Mouse (Mus musculus) megakaryocyte progenitor cell, adult 5-6 weeks (primary cell): ENCODE results near the gene Trim11. TPM values are rescaled to one million over a fixed set of nuclear protein-coding genes. Genes with fewer than 3 reads are reported as not detected.

Experiments
- ATAC-seq: replicated peaks from 2 replicates; pipeline ENCODE4 v1.8.0; 2016; ENCODE audit warnings: mild to moderate bottlenecking, moderate TSS enrichment, inconsistent platforms; ENCODE audit not compliant: poor library complexity
- total RNA-seq, 2 experiments: library from RNA; stranded (forward) in 1 of 2; stranded (reverse) in 1 of 2; fragments of 157-497, 149-512 nt in 1 of 2; fragments of 200-1000 nt in 1 of 2; gene quantifications; 2 replicates each; pipeline versions ENCODE4 v1.2.3 to v1.2.4; 2015 to 2017

Gene Trim11
- total RNA-seq, 2 experiments from 2014 or later = 25.0 to 25.9 TPM

DNA sequence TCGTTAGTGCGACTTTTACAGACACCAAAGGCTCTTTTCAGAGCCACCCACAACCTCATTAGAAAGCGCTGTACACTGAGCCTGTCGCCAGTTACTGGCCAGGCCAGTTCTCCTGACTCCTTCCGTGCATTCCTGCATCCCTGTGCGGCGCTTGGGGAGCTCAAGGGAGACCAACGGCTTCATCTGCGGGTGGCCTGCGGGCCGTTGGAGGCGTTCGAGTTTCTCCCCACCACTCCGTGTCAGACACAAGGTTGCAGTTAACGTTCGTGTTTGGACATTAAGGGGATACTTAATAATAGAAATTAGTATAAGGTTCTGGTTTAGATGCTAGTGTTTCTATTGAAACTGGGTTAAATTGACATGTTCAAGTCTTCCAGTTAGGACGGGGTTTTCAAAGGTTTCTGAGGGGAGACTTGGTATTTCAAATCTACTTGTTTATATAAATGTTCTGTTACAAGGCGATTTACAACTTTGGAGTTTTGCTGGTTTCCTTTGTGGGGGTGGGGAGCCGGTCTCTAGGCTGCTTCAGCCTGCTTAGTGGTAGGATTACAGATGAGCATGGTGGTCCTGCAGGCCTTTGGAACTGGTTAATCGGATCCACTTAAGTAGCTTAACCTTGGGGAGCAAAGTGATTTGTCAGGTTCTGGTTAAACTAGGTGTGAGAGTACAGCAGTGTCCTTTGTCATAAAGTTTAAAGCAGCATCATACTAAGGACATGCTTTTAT, 22.6 kb upstream of the Trim11 start:
- ATAC-seq = peak; percentile 11

DNA sequence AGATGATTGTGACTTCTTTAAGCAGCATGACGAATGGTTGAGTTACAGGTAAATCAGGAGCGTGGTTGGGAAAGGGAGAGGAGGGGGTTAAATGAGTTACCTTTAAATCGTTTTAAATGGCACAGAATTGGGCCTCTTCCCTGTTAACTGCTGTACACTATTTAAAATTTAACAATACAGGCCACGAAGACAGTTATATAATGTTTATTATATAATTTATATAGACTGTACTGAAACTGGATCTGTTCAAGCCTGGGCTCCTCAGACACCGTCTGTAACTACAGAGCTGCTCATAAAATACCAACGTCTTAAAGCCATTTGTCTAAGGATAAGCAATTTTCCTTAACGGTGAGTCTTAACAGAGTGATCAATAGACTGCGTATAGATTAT, 22.0 kb upstream of the Trim11 start:
- ATAC-seq = no peak

DNA sequence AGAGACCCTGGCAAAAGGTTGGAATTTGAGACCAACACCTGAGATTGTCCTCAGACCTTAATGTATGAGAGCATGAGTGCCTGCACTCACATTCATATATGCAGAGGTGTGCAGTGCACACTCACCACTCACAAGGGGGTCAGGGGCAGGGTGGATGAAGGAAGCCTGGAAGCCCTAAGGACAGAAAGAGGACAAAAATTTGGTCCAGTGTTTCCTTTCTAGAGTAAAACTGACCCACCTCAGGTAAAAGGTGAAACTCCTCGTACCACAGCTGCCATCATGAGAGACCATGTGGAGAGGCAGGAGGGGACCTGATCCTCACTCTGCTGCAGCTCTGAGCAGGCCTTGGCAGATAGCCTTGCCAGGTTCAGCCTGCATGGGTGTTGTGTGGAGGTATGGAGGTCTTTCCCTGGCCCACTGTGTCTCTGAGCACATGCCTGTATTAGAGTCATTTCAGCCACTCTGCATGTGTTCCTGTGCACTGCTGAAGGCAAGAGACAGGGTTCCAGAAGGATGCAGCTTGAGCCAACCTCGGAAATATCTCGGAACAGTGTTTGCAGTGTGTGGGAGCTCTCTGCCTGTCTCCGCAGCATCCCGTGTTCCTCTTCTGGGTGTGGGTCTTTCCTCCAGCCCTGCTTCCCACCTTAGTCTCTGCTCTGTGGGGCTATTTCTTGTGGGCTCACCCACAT, 20.5 kb upstream of the Trim11 start:
- no peak for ATAC-seq

DNA sequence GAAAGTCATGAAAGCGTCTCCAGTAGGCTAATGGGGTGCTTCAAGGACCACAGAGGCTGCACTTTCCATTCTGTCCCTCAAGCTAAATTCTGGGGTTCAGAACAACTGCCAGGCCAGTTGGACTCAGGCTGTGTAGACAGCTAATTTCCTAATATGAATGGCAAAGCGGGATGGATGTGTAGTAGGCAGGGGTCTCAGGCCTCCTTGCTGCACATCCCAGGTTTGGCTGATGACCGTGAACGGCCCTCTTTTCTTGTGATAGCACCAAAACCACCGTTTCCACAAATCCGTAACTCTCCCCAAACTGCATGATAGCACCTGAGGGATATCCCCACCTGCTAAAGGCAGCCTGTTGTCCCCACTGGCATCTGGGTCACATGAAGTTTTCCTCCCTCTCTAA, 19.4 kb upstream of the Trim11 start:
- no peak for ATAC-seq

DNA sequence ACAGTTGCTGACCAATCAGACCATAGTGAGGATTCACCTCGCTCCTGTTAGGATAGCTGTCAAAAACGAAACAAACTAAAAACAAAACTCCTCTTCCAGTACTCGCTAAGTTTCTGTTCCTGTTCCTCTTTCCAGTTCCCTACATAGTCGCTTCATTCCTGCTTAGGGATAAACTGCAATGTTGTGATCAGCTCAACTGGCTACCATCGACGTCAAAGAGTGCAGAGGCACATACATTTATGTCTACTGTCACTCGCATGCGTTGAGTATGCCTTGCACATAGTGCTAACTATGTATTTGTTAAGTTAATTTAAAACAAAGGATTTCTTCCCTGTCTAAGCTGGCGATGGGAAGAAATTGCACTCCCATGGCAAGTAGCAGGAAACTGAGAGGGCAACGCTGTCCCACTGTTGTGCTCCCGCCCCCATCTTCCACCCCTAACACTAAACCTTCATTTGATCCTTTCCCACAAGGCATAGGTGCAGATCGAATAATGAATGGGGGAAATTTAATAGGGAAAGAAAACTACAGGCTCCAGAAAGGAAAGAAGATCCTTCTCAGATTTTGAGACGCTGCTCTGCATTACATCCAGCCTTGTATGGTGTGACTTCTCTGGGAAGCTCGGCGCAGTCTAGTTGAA, 18.6 kb upstream of the Trim11 start:
- peak; percentile 13 for ATAC-seq

DNA sequence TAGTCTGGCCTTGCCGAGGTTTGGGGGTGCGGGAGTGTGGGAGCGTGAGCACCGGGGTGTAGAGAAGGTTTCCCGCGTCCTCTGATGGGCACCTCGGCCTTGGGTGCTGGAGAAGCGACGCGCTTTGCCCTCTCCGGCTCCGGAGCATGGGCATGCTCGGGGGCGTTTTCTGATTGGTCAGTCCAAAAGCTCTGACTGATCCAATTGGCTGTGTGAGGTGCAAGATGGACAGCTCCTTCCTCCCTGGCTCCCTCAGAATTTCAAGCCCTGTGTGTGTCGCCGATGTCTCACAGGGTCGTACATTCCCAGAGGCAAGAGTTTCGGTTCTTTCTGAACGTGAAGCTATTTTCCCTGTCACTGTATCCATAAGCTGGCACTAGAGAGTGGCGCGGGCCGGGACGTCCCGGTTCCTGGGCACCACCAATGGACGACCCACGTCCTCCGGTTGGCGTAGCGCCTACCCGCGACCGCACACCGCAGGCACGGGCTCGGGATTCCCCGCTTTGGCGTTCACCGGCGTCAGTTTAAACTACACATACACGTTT, 17.9 kb upstream of the Trim11 start:
- ATAC-seq = peak; percentile 72

DNA sequence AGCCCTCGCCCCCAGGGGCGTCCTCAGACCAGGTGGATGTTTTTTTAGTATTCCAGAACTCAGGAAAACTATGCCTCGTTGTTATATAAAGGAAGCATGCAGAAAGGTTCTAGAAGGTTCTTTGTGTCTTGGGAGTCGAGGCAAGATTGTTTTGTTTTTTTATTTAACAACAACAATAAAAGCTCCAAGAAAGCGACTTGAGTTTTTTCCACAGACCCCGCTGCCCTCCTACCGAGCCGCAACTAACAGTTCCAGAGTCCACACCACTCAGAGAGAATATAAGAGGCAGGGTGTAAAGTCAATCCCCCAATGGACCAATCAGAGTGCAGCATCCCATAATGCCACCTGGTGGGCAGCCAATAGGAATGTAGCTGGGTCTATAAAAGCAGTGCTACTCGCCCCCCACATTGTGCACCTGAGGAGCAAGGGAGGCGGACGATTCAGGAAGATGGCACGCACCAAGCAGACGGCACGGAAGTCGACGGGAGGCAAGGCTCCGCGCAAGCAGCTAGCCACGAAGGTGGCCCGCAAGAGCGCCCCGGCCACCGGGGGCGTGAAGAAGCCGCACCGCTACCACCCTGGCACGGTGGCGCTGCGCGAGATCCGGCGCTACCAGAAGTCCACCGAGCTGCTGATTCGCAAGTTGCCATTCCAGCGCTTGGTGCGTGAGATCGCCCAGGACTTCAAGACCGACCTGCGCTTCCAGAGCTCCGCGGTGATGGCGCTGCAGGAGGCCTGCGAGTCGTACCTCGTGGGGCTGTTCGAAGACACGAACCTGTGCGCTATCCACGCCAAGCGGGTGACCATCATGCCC, 16.3 kb upstream of the Trim11 start:
- no peak for ATAC-seq

DNA sequence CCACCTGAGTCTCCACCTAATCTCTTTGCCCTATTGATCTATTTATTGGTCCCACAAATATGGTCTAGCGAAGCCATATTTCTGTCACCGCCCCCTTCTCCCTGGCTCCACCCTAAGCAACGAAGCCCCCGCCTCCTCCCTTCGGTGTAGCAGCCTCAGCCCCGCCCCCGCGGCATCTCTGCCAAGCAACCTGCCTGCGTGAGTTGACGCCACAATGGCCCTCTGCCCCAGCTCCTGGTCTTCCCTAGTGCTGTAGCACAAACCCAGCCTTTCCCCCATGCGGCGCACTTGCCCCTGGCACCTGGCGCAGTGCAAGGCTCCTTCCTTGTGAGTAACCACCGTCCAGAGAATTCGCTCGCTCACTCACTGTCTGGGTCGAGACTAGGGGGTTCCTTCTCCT, 14.3 kb upstream of the Trim11 start:
- peak; percentile 33 for ATAC-seq

DNA sequence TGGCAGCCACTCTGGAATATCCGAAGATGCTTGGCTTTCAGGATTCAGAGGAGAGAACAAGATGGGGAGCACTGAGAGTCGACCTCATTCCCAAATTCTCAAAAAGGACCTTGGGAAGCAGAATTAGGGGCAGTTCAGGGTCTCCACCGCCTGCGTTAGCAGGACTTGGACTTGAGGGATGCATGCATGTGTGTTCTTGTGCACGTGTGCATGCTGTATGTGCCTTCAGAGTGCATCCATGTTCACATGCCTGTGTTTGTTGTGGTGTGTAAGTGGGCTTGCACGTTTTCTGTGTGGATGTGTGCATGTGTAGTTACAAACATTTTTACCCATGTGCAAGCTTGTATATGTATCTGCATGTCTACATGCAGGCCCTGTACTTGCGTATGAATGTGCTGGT, 13.7 kb upstream of the Trim11 start:
- no peak for ATAC-seq

DNA sequence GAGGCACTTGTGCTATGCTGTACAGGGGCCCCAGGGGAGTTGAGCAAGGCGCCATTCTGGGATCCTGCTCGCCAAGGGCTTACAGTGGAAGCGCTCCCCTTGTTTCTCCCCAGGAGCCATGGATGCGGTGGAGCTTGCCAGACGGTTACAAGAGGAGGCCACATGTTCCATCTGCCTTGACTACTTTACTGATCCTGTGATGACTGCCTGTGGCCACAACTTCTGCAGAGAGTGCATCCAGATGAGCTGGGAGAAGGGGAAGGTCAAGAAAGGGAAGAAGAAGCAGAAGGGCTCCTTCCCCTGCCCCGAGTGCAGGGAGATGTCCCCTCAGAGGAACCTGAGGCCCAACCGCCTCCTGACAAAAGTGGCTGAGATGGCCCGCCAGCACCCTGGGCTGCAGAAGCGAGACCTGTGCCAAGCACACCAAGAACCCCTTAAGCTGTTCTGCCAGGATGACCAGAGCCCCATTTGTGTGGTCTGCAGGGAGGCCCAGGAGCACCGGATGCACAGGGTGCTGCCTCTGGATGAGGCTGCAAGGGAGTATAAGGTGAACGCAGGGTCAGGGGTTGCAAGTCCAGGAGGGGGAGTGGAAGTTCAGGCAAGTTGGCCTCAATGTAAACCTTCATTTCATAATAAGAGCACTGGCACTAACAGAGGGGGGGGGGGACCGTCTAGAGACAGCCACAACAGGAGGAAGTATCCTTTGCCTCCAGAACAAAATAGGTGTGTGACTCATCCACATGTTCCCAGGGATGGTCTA, 12.7 kb upstream of the Trim11 start:
- peak; percentile 18; the same call in 1 of the 2 replicates for ATAC-seq

DNA sequence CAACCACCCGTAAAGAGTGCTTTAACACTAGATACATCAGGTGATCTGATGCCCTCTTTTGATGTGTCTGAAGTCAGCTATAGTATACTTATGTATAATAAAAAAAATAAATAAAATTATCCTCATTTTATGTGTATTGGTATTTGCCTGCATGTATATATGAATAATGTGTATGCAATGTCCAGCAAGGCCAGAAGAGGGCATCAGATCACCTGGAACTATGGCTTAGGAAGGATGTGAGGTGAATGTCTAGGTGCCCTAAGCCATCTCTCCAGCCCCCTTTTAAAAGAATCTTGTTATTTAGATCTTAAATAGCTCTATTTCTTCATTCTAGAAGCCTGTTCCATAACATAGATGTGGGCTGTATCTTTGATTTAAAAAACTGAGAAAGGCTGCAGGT, 10.5 kb upstream of the Trim11 start:
- ATAC-seq = 0 out of 2 replicates have a peak, but pooled peaks have one; percentile 49

DNA sequence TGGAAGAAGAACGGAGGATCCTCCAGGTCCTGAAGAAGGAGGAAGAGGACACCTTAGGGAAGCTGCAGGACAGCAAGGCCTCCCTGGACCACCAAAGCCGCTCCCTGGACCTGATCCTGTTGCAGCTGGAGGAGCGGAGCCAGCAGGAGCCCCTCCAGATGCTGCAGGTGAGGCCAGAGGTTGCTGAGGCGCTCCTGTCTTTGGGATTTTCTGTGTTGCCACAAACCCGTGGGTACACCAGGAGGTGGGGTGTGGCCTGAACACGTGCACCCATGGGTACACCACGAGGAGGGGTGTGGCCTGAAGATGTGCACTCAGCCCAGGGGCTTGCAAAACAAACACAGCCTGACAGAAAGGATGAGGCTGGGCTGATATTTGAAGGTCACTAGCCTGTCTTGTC, 9.3 kb upstream of the Trim11 start:
- ATAC-seq = no peak

DNA sequence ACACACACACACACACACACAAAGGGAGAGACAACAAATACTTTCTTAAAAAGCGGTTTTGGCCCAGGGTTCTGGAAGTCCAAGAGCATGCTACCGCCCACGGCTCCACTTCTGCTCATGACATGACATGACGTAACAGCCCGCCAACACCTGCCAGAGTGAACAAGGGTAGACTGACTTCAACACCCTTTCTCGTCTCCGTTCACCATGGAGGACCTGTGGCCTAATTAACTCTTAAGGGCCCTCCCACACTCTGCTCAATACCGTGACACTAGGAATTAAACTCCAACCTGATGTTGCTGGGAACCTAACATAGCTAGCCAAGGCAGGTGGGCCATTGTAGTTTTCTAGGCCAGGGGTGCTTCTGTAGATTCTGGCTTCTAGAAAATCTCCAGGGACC, 8.9 kb upstream of the Trim11 start:
- no peak for ATAC-seq

DNA sequence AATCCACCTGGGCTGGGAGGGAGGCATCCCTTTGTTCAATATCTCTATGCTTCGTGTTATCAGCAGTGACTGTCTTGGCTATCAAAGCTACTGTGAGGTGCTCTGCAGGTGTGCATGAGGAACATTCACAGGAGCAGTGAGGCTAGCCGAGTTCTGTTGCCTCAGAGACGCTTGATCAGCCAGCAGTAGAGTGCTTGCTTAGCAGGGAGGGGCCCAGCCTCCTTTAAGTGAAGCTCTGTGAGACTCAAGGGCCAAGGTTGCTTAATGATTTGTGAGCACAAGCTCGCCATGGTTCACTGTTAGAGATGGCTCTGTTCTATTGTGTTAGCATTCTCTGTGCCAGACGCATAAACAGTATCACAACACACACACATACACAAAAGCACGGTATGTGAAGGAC, 8.2 kb upstream of the Trim11 start:
- no peak for ATAC-seq

DNA sequence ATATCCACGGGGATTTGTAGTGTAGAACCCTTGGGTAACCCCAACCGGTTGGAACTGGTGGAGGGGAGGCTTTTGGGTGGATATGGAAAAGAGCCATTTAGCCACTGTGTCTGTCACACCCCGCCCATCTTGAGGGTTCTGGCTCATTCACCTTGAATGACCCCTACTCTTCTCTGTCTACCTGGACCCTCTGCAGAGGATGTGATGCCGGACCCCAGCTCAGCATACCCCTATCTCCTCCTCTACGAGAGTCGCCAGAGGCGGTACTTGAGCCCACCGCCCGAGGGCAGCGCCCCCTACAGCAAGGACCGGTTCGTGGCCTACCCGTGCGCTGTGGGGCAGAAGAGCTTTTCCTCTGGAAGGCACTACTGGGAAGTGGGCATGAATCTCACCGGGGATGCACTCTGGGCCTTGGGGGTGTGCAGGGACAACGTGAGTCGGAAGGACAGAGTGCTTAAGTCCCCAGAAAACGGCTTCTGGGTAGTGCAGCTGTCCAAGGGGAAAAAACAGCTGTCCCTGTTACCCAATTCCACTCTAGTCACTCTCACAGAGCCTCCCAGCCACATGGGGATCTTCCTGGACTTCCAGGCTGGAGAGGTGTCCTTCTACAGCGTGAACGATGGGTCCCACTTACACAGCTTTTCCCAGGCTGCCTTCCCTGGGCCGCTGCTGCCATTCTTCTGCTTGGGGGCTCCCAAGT, 6.9 kb upstream of the Trim11 start:
- ATAC-seq = no peak

DNA sequence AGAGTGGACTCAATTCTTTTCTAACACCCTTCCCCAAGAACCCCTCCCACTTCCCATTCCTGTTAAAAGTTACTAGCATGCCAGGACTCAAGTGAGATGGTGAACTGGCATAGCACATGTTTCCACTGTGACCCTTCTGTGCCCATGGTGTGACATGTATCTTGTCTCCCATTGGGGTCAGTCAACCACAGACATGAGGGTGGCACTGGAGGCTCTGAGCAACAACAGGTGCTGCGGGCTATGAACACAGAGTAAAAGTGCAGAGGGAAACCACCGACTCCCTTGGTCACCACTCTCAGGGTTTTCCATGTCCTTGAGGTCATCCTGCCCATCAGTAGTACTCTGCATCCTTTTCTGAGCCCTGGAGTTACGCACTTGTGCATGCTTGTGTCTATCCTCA, 6.1 kb upstream of the Trim11 start:
- ATAC-seq = no peak

DNA sequence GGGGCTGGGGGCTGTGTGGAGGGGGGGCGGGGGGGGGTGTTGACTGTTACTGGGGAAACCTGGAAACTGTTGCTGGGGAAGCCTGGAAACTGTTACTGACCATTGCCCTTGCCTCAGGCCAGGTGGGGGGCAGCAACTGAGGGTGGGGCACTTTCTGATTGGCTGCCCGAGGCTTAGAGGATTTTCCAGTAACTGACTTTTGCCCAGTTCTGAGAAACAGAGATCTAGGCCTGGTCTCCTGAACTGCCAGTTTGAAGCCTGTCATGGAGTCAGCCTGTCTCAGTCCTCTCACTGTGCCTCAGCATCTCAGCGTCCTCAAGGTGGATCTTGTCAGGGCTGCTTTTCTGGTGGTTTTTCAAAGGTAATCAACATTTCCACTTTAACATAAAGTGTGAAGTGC, 3.5 kb upstream of the Trim11 start:
- no peak for ATAC-seq

DNA sequence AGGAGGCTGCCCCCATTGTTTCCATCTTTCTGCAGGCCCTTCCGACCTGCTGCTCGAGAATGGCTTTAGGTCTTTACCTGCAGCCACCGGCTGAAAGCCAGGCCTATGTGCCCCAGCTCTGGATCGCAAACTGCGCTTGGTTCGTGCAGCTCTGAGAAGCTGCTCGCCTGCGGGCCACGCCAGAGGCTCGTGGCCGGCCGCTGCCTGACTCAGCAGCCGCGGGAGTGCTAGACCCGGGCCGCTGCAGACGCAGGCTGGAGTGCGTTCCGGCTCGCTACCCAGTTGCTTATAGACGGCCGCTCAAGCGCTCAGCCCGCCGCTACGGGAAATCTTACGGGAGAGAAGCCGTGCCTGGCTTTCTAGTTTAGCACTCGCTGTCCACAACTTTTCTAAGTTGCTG, 743 bp upstream of the Trim11 start:
- peak; percentile 20; the same call in 1 of the 2 replicates for ATAC-seq

DNA sequence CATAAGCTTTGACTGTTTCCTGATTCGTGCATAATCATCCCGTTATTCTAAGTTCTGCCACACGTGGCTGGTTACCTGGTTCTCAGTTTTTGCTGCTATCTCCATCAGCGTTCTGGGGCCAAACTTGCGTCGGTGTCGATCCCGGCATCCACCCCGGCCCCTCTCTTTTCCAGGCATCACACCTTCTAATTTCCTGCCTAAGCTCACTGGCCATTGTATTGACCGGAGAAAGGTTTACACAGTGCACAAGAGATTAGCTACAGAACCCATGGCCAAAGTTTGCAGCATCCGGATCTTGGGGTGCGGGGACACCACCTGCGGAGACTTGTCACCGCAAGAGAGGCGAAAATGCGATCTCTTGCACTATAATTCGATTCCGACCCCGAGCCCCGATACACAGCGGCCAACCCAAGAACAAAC, 276 bp upstream of the Trim11 start:
- 0 out of 2 replicates have a peak, but pooled peaks have one; percentile 3 for ATAC-seq

DNA sequence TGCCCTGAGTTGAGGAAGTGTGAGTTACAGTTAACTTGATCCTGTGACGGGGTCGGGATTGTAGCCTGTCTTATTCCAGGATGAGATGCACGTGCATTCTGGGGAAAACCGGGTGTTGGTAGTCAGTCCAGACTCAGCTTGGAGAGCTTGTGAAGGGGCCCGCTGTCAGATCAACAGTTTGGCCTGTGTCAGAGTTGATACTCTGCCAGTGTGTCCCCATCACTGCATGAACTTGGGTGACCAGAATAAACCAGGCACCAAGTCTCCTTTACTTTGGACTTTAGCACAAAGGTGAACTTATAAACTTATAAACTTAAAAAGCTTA, 775 bp downstream of the Trim11 start:
- no peak for ATAC-seq
